Mouse (Mus musculus) CD4-positive, CD25-positive, alpha-beta regulatory T cell, adult 4 months (primary cell): ENCODE results near the gene Zfyve21. TPM values are rescaled to one million over a fixed set of nuclear protein-coding genes. Genes with fewer than 3 reads are reported as not detected.

Experiments used
- ATAC-seq: one replicate; pipeline ENCODE4 v1.8.0; 2017
- polyA plus RNA-seq, 2 experiments: library from polyadenylated mRNA; unstranded; fragments of 100-300 nt; shearing (Covaris generic); gene quantifications; one replicate each; pipeline ENCODE4 v1.2.1; 2017

Gene Zfyve21
- 1 to 10 TPM; 5.4 to 6.9 TPM for polyA plus RNA-seq

- ATAC-seq = peak; percentile 96
These were observed at the start of gene Zfyve21, which contains the start of gene Xrcc3 for GRCm38 (mm10) chr12:111813766-111814617. Gene Zfyve21 (plus strand): TSS chr12:111814170. Gene Xrcc3 (minus strand): TSS chr12:111813873.

GRCm38 (mm10) chr12:111766313-111767236 lies 47.4 kb upstream of the Zfyve21 start:
- no peak for ATAC-seq

GRCm38 (mm10) chr12:111768322-111768928 lies 45.5 kb upstream of the Zfyve21 start:
- ATAC-seq = peak; percentile 56

- peak; percentile 47 for ATAC-seq
These were observed 44.7 kb upstream of the Zfyve21 start for GRCm38 (mm10) chr12:111769306-111769705.

GRCm38 (mm10) chr12:111769816-111770577 lies 44.0 kb upstream of the Zfyve21 start:
- no peak for ATAC-seq

GRCm38 (mm10) chr12:111770651-111771050 lies 43.3 kb upstream of the Zfyve21 start:
- ATAC-seq = no peak

GRCm38 (mm10) chr12:111774156-111774555 lies 39.8 kb upstream of the Zfyve21 start:
- no peak for ATAC-seq

GRCm38 (mm10) chr12:111774845-111775244 lies 39.1 kb upstream of the Zfyve21 start:
- ATAC-seq = no peak

GRCm38 (mm10) chr12:111777919-111778318 lies 36.1 kb upstream of the Zfyve21 start:
- no peak for ATAC-seq

- no peak for ATAC-seq
These were observed 34.4 kb upstream of the Zfyve21 start for GRCm38 (mm10) chr12:111779544-111779943.

GRCm38 (mm10) chr12:111785174-111785573 lies 28.8 kb upstream of the Zfyve21 start:
- no peak for ATAC-seq

GRCm38 (mm10) chr12:111787015-111787414 lies 27.0 kb upstream of the Zfyve21 start:
- no peak for ATAC-seq

- no peak for ATAC-seq
These were observed 23.9 kb upstream of the Zfyve21 start for GRCm38 (mm10) chr12:111790090-111790489.

- no peak for ATAC-seq
These were observed 23.3 kb upstream of the Zfyve21 start for GRCm38 (mm10) chr12:111790631-111791030.

- no peak for ATAC-seq
These were observed 22.4 kb upstream of the Zfyve21 start for GRCm38 (mm10) chr12:111791474-111792104.

- no peak for ATAC-seq
These were observed 19.9 kb upstream of the Zfyve21 start for GRCm38 (mm10) chr12:111794102-111794501.

GRCm38 (mm10) chr12:111794526-111795179 lies 19.3 kb upstream of the Zfyve21 start:
- no peak for ATAC-seq

GRCm38 (mm10) chr12:111795180-111795895 lies 18.6 kb upstream of the Zfyve21 start:
- no peak for ATAC-seq

GRCm38 (mm10) chr12:111797251-111797650 lies 16.7 kb upstream of the Zfyve21 start:
- ATAC-seq = no peak

- ATAC-seq = no peak
These were observed 15.5 kb upstream of the Zfyve21 start for GRCm38 (mm10) chr12:111798493-111798892.
